Comparison of ENCODE assay signal across 28 mouse cellular contexts in the genomic region with DNA sequence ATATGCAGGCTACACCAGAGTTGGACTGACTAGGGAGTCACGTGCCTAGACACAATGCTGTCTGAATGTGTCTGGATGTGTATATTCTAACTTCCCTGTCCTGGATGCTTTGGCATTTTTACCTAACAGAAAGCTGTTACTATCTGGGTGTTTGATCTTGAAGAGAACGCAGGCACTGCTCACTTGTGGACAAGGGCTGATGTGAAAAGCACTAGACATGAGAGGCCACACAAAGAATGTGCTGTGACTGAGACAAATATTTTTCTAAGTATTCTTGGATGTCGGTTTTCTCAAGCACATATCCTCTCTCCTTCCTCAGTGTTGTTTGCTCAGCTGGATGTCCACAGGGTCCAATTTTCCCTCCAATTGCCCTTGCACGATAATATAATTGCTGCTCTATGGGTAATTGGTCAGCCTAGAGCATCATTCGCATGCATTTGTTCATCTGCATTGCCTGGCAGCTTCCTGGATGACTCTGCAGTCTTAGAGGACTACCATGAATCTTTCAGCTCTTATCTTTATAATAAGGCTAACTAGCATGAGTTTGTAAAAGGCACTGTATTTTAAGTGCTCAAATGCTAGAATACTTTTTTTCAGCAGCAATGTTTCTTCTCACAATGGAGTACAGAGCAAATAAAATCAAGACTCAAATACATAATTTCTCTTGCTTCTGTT.
A peak's percentile ranks its signal among the peaks of the same experiment; 100 is the strongest.
DNase-seq lines count a peak whose midpoint lies in the region; ATAC-seq lines count a peak whose summit lies in the region.
"Had no signal": no experiment of that assay in that cellular context is flagged by ENCODE, and none has a peak within 500 bp of the region (broad histone marks: within the 10 kb centered on the region; RNA-seq: fewer than 3 reads in every experiment).

No protein-coding gene starts in this region.

- no peaks in the 10 kb centered on the region for H3K9me3 ChIP-seq in kidney, embryonic 16.5 days (ENCODE audit: low read length)
- no peaks in the 10 kb centered on the region for H3K9me3 ChIP-seq in lung, embryonic 16.5 days (ENCODE audit: control insufficient read depth, low read length)
- H3K9me3 ChIP-seq in forebrain, embryonic 16.5 days (ENCODE audit: control insufficient read depth, low read length): no peaks in the 10 kb centered on the region
- no peaks in the 10 kb centered on the region for H3K9me3 ChIP-seq in liver, embryonic 12.5 days (replicated peaks)
- H3K9me3 ChIP-seq: forebrain, embryonic 10.5 days; heart, embryonic 10.5 days; intestine, embryonic 15.5 days; kidney, embryonic 15.5 days; limb, embryonic 13.5 days; liver, embryonic 13.5 days; midbrain, embryonic 10.5 days had no signal

- DNase-seq in kidney, adult 8-10 months: no peak
- DNase-seq in retina, postnatal 1 day: peak; percentile 29
- no peak for DNase-seq in retina, embryonic 14.5 days (ENCODE audit: low spot score)
- no peak for DNase-seq in frontal cortex, postnatal 14 days (ENCODE audit: low spot score in 2 of 2)
- DNase-seq: adrenal gland, adult 8-10 months; cerebellum, adult 18-20 months; cerebellum, postnatal 25 days; forebrain, postnatal 0 days; heart, postnatal 4 days; liver, embryonic 13.5 days; thymus, adult 18-20 months; thymus, postnatal 36 days had no signal

- no peaks in the 10 kb centered on the region for H3K36me3 ChIP-seq in kidney, embryonic 16.5 days (ENCODE audit: insufficient read depth, low read length)
- H3K36me3 ChIP-seq in lung, embryonic 16.5 days (ENCODE audit: control insufficient read depth, insufficient read depth, low read length): peaks cover under 1% of the 10 kb centered on the region; the same call in 1 of the 2 replicates
- H3K36me3 ChIP-seq in forebrain, embryonic 16.5 days (ENCODE audit: control insufficient read depth, insufficient read depth): no peaks in the 10 kb centered on the region
- H3K36me3 ChIP-seq in liver, embryonic 12.5 days: no peaks in the 10 kb centered on the region
- H3K36me3 ChIP-seq: intestine, embryonic 15.5 days; kidney, embryonic 15.5 days; limb, embryonic 13.5 days; liver, embryonic 13.5 days had no signal

- no peak overlapping the region for H3K27ac ChIP-seq in kidney, embryonic 16.5 days (ENCODE audit: low read length)
- H3K27ac ChIP-seq in lung, embryonic 16.5 days (ENCODE audit: low read length): peak overlapping the region; percentile 42; the same call in 1 of the 2 replicates
- no peak overlapping the region for H3K27ac ChIP-seq in forebrain, embryonic 16.5 days (ENCODE audit: low read length)
- H3K27ac ChIP-seq in liver, embryonic 12.5 days: no peak overlapping the region
- H3K27ac ChIP-seq: forebrain, embryonic 10.5 days; heart, embryonic 10.5 days; intestine, embryonic 15.5 days; kidney, embryonic 15.5 days; layer of hippocampus, adult 2 months; limb, embryonic 13.5 days; liver, embryonic 13.5 days; macrophage; midbrain, embryonic 10.5 days had no signal

- H3K4me3 ChIP-seq in kidney, embryonic 16.5 days (ENCODE audit: low read length): no peak overlapping the region
- H3K4me3 ChIP-seq in lung, embryonic 16.5 days (ENCODE audit: low read length): no peak overlapping the region
- no peak overlapping the region for H3K4me3 ChIP-seq in forebrain, embryonic 16.5 days (replicated peaks; ENCODE audit: low read length)
- no peak overlapping the region for H3K4me3 ChIP-seq in liver, embryonic 12.5 days
- H3K4me3 ChIP-seq: forebrain, embryonic 10.5 days; heart, embryonic 10.5 days; intestine, embryonic 15.5 days; kidney, embryonic 15.5 days; layer of hippocampus, adult 2 months; limb, embryonic 13.5 days; liver, embryonic 13.5 days; midbrain, embryonic 10.5 days; myocyte had no signal

- H3K9ac ChIP-seq in kidney, embryonic 16.5 days (replicated peaks; ENCODE audit: low read length): no peak overlapping the region
- H3K9ac ChIP-seq in lung, embryonic 16.5 days (ENCODE audit: low read length): no peak overlapping the region
- no peak overlapping the region for H3K9ac ChIP-seq in forebrain, embryonic 16.5 days (replicated peaks; ENCODE audit: low read depth, low read length)
- H3K9ac ChIP-seq in liver, embryonic 12.5 days: no peak overlapping the region
- H3K9ac ChIP-seq: forebrain, postnatal 0 days; intestine, embryonic 15.5 days; kidney, embryonic 15.5 days; limb, embryonic 13.5 days; liver, embryonic 13.5 days had no signal

- WGBS in kidney, embryonic 16.5 days: 35% methylated on average over 5 of the region's 5 CpGs
- 43% methylated on average over 5 of the region's 5 CpGs for WGBS in lung, embryonic 16.5 days
- 86% methylated on average over 5 of the region's 5 CpGs for WGBS in forebrain, embryonic 16.5 days
- 72% methylated on average over 5 of the region's 5 CpGs for WGBS in liver, embryonic 12.5 days (ENCODE audit: insufficient replicate concordance)

- H3K4me2 ChIP-seq in kidney, embryonic 16.5 days (replicated peaks; ENCODE audit: low read depth, low read length): no peak overlapping the region
- no peak overlapping the region for H3K4me2 ChIP-seq in lung, embryonic 16.5 days (ENCODE audit: low read depth, low read length)
- no peak overlapping the region for H3K4me2 ChIP-seq in forebrain, embryonic 16.5 days (ENCODE audit: low read length)
- no peak overlapping the region for H3K4me2 ChIP-seq in liver, embryonic 12.5 days
- H3K4me2 ChIP-seq: intestine, embryonic 15.5 days; kidney, embryonic 15.5 days; limb, embryonic 13.5 days; liver, embryonic 13.5 days had no signal

- ATAC-seq in kidney, embryonic 16.5 days (ENCODE audit: low FRiP score, low TSS enrichment): peak; percentile 39; the same call in 1 of the 2 replicates
- peak; percentile 84 for ATAC-seq in lung, embryonic 16.5 days (ENCODE audit: low read depth)
- no peak for ATAC-seq in forebrain, embryonic 16.5 days
- no peak for ATAC-seq in liver, embryonic 12.5 days
- ATAC-seq: activated CD4-positive, CD25-positive, alpha-beta regulatory T cell, adult 4 months; forebrain, postnatal 0 days; hindbrain, embryonic 16.5 days; intestine, embryonic 15.5 days; midbrain, embryonic 16.5 days had no signal

- no peaks in the 10 kb centered on the region for H3K4me1 ChIP-seq in kidney, embryonic 16.5 days (ENCODE audit: insufficient read depth, low read length)
- H3K4me1 ChIP-seq in lung, embryonic 16.5 days (replicated peaks; ENCODE audit: control insufficient read depth, insufficient read depth, low read length): no peaks in the 10 kb centered on the region
- H3K4me1 ChIP-seq in forebrain, embryonic 16.5 days (replicated peaks; ENCODE audit: control insufficient read depth, insufficient read depth, low read length): no peaks in the 10 kb centered on the region
- H3K4me1 ChIP-seq in liver, embryonic 12.5 days: no peaks in the 10 kb centered on the region
- H3K4me1 ChIP-seq: forebrain, embryonic 10.5 days; heart, embryonic 10.5 days; intestine, embryonic 15.5 days; kidney, embryonic 15.5 days; limb, embryonic 13.5 days; liver, embryonic 13.5 days; midbrain, embryonic 10.5 days had no signal

- no peaks in the 10 kb centered on the region for H3K27me3 ChIP-seq in kidney, embryonic 16.5 days (ENCODE audit: insufficient read depth, low read length)
- H3K27me3 ChIP-seq in lung, embryonic 16.5 days (ENCODE audit: control insufficient read depth, insufficient read depth, low read depth, low read length): no peaks in the 10 kb centered on the region
- H3K27me3 ChIP-seq in forebrain, embryonic 16.5 days (replicated peaks; ENCODE audit: control insufficient read depth, insufficient read depth, low read length): no peaks in the 10 kb centered on the region
- H3K27me3 ChIP-seq in liver, embryonic 12.5 days (replicated peaks): no peaks in the 10 kb centered on the region
- H3K27me3 ChIP-seq: intestine, embryonic 15.5 days; kidney, embryonic 15.5 days; limb, embryonic 13.5 days; liver, embryonic 13.5 days had no signal

Comparison
In these comparisons a context has a peak if more than half of its experiments do, and no peak if none do; other contexts are left out.
1. ATAC-seq: peak in kidney, embryonic 16.5 days (single experiment) and lung, embryonic 16.5 days (single experiment); none in forebrain, embryonic 16.5 days (single experiment) and liver, embryonic 12.5 days (single experiment).